Mouse (Mus musculus) neural tube, embryonic 13.5 days (tissue): ENCODE data around the gene Nupr1l. TPM values are rescaled to one million over a fixed set of nuclear protein-coding genes. Genes with fewer than 3 reads are reported as not detected.
"Not testable (repeated sequence)": the region's sequence is repeated elsewhere in the genome, so short reads cannot be mapped to it uniquely, and the experiment has no call there.

Experiments
- ATAC-seq: fragments of 200-750 bp; cut with Nextera tagmentation; 2 replicates; pipeline ENCODE4 v1.8.0; 2017; ENCODE audit warnings: low read depth, mild to moderate bottlenecking, moderate TSS enrichment, moderate library complexity
- H3K27ac ChIP-seq: fragments of 300-500 bp; sonication (generic); replicated peaks from 2 replicates; pipeline ENCODE4 v1.5.1; 2015; ENCODE audit warnings: moderate library complexity, mild to moderate bottlenecking, inconsistent platforms
- H3K27me3 ChIP-seq: fragments of 300-500 bp; sonication (generic); 2 replicates; pipeline ENCODE4 v1.6.1; 2015; ENCODE audit warnings: mild to moderate bottlenecking, inconsistent platforms
- H3K36me3 ChIP-seq: fragments of 300-500 bp; sonication (generic); 2 replicates; pipeline ENCODE4 v1.6.1; 2015; ENCODE audit warnings: mild to moderate bottlenecking, inconsistent platforms
- H3K4me1 ChIP-seq: fragments of 300-500 bp; sonication (generic); replicated peaks from 2 replicates; pipeline ENCODE4 v1.6.1; 2015; ENCODE audit warnings: inconsistent platforms
- H3K4me2 ChIP-seq: fragments of 300-500 bp; sonication (generic); 2 replicates; pipeline ENCODE4 v1.6.1; 2015; ENCODE audit warnings: inconsistent platforms, mild to moderate bottlenecking, moderate library complexity
- H3K4me3 ChIP-seq: fragments of 300-500 bp; sonication (generic); 2 replicates; pipeline ENCODE4 v1.5.1; 2015; ENCODE audit warnings: mild to moderate bottlenecking, inconsistent platforms
- H3K9ac ChIP-seq: fragments of 300-500 bp; sonication (generic); 2 replicates; pipeline ENCODE4 v1.6.1; 2015; ENCODE audit warnings: moderate library complexity, mild to moderate bottlenecking, inconsistent platforms
- H3K9me3 ChIP-seq: fragments of 300-500 bp; sonication (generic); 2 replicates; pipeline ENCODE4 v1.6.1; 2016; ENCODE audit warnings: inconsistent platforms
- WGBS: fragments of 180-500 bp; shearing (Covaris S2); methylation state at CpG from one replicate; pipeline ENCODE4 v1.1.7; 2015; 5-methylcytosine and 5-hydroxymethylcytosine counted together
- polyA plus RNA-seq: library from polyadenylated mRNA; unstranded; fragments of >200 nt; fragmentation: Nextera tagmentation; extraction: Ambion mirVana; gene quantifications from 2 replicates; pipeline ENCODE4 v1.2.1, GENCODE M21; 2015

Nupr1l gene
- polyA plus RNA-seq, 1 experiment from 2014 or later: 4.9 TPM

- Histone ChIP-seq H3K27ac (no peak overlapping the region), H3K4me3 (no peak overlapping the region), H3K9ac (no peak overlapping the region), H3K27me3 (no peaks in the 10 kb centered on the region), H3K4me1 (no peaks in the 10 kb centered on the region), H3K9me3 (no peaks in the 10 kb centered on the region), H3K36me3 (no peaks in the 10 kb centered on the region), H3K4me2 (no peak overlapping the region)
- no peak for ATAC-seq
- 81% methylated on average over 8 of the region's 8 CpGs for WGBS
Observed at GRCm38 (mm10) chr5:129919320-129919719, 11.0 kb downstream of the Nupr1l start.

GRCm38 (mm10) chr5:129921972-129922371, 13.6 kb downstream of the Nupr1l start:
- Histone ChIP-seq H3K9ac (no peak overlapping the region), H3K36me3 (no peaks in the 10 kb centered on the region), H3K4me1 (no peaks in the 10 kb centered on the region), H3K4me3 (no peak overlapping the region), H3K27ac (no peak overlapping the region), H3K4me2 (no peak overlapping the region), H3K27me3 (no peaks in the 10 kb centered on the region), H3K9me3 (no peaks in the 10 kb centered on the region)
- 91% methylated on average over 4 of the region's 4 CpGs for WGBS
- ATAC-seq: no peak

GRCm38 (mm10) chr5:129924820-129925452, 16.6 kb downstream of the Nupr1l start:
- Histone ChIP-seq H3K4me1 (no peaks in the 10 kb centered on the region), H3K27me3 (no peaks in the 10 kb centered on the region), H3K9ac (no peak overlapping the region), H3K4me2 (no peak overlapping the region), H3K9me3 (no peaks in the 10 kb centered on the region), H3K4me3 (no peak overlapping the region), H3K36me3 (no peaks in the 10 kb centered on the region), H3K27ac (no peak overlapping the region)
- no peak for ATAC-seq
- 87% methylated on average over 8 of the region's 8 CpGs for WGBS

- H3K9me3 ChIP-seq: no peaks in the 10 kb centered on the region
- H3K27me3 ChIP-seq: no peaks in the 10 kb centered on the region
- WGBS: 82% methylated on average over 5 of the region's 5 CpGs
- H3K4me3 ChIP-seq: no peak overlapping the region
- no peak for ATAC-seq
- H3K36me3 ChIP-seq: no peaks in the 10 kb centered on the region
- no peak overlapping the region for H3K9ac ChIP-seq
- H3K27ac ChIP-seq: no peak overlapping the region
- no peaks in the 10 kb centered on the region for H3K4me1 ChIP-seq
- H3K4me2 ChIP-seq: no peak overlapping the region
Observed at GRCm38 (mm10) chr5:129925933-129926332, 17.6 kb downstream of the Nupr1l start.

- no peak overlapping the region for H3K9ac ChIP-seq
- H3K4me1 ChIP-seq: no peaks in the 10 kb centered on the region
- no peak overlapping the region for H3K27ac ChIP-seq
- no peaks in the 10 kb centered on the region for H3K9me3 ChIP-seq
- H3K4me3 ChIP-seq: no peak overlapping the region
- no peak overlapping the region for H3K4me2 ChIP-seq
- H3K27me3 ChIP-seq: no peaks in the 10 kb centered on the region
- no peak for ATAC-seq
- H3K36me3 ChIP-seq: no peaks in the 10 kb centered on the region
- WGBS: 47% methylated on average over 9 of the region's 9 CpGs
Observed at GRCm38 (mm10) chr5:129929924-129930855, 21.9 kb downstream of the Nupr1l start.

- H3K4me1 ChIP-seq: no peaks in the 10 kb centered on the region
- H3K9me3 ChIP-seq: no peaks in the 10 kb centered on the region
- H3K36me3 ChIP-seq: no peaks in the 10 kb centered on the region
- no peak for ATAC-seq
- no peaks in the 10 kb centered on the region for H3K27me3 ChIP-seq
- no peak overlapping the region for H3K4me3 ChIP-seq
- WGBS: 53% methylated on average over 4 of the region's 4 CpGs
- no peak overlapping the region for H3K4me2 ChIP-seq
- no peak overlapping the region for H3K27ac ChIP-seq
- H3K9ac ChIP-seq: no peak overlapping the region
Observed at GRCm38 (mm10) chr5:129936941-129937340, 28.6 kb downstream of the Nupr1l start.

GRCm38 (mm10) chr5:129940281-129940680, 31.9 kb downstream of the Nupr1l start:
- ATAC-seq: no peak
- Histone ChIP-seq H3K9ac (no peak overlapping the region), H3K36me3 (no peaks in the 10 kb centered on the region), H3K4me2 (no peak overlapping the region), H3K4me3 (no peak overlapping the region), H3K4me1 (peaks cover 12% of the 10 kb centered on the region), H3K27ac (no peak overlapping the region), H3K27me3 (no peaks in the 10 kb centered on the region), H3K9me3 (no peaks in the 10 kb centered on the region)
- WGBS: 63% methylated on average over 2 of the region's 2 CpGs

GRCm38 (mm10) chr5:129940736-129941494, 32.6 kb downstream of the Nupr1l start:
- Histone ChIP-seq H3K9me3 (no peaks in the 10 kb centered on the region), H3K27me3 (no peaks in the 10 kb centered on the region), H3K27ac (peak overlapping the region; percentile 71), H3K4me3 (peak overlapping the region; percentile 77), H3K4me2 (peak overlapping the region; percentile 53), H3K9ac (peak overlapping the region; percentile 54; the same call in 1 of the 2 replicates), H3K4me1 (peaks cover 12% of the 10 kb centered on the region), H3K36me3 (no peaks in the 10 kb centered on the region)
- ATAC-seq: no peak; the same call in 1 of the 2 replicates
- WGBS: 9% methylated on average over 9 of the region's 9 CpGs

- no peaks in the 10 kb centered on the region for H3K36me3 ChIP-seq
- ATAC-seq: peak; percentile 96
- peak within 1 kb of the TSS; percentile 87 for H3K9ac ChIP-seq
- H3K27ac ChIP-seq: peak within 1 kb of the TSS; percentile 81
- no peaks in the 10 kb centered on the region for H3K9me3 ChIP-seq
- peak within 1 kb of the TSS; percentile 77 for H3K4me3 ChIP-seq
- peaks cover 12% of the 10 kb centered on the region for H3K4me1 ChIP-seq
- WGBS: under 1% methylated on average over 54 of the region's 59 CpGs
- no peaks in the 10 kb centered on the region for H3K27me3 ChIP-seq
- H3K4me2 ChIP-seq: peak within 1 kb of the TSS; percentile 81
Observed at GRCm38 (mm10) chr5:129941495-129942045, 33.2 kb downstream of the Nupr1l start, which contains the start of gene Vkorc1l1. Vkorc1l1 (plus strand) TSS chr5:129941970.

- H3K4me3 ChIP-seq: peak overlapping the region; percentile 77
- H3K27ac ChIP-seq: peak overlapping the region; percentile 81
- peak; percentile 74 for ATAC-seq
- WGBS: under 1% methylated on average over 51 of the region's 82 CpGs
- not testable (repeated sequence) for H3K9me3 ChIP-seq, H3K36me3 ChIP-seq, H3K27me3 ChIP-seq
- peaks cover 12% of the 10 kb centered on the region for H3K4me1 ChIP-seq
- peak overlapping the region; percentile 81 for H3K4me2 ChIP-seq
- H3K9ac ChIP-seq: peak overlapping the region; percentile 87
Observed at GRCm38 (mm10) chr5:129942073-129942939, 34.0 kb downstream of the Nupr1l start.

GRCm38 (mm10) chr5:129943402-129943801, 35.1 kb downstream of the Nupr1l start:
- Histone ChIP-seq H3K4me2 (peak overlapping the region; percentile 20; the same call in 1 of the 2 replicates), H3K4me3 (no peak overlapping the region)
- no peak for ATAC-seq

More at GRCm38 (mm10) chr5:129943402-129943801, 35.1 kb downstream of the Nupr1l start:
- Histone ChIP-seq H3K27me3 (no peaks in the 10 kb centered on the region), H3K9ac (no peak overlapping the region), H3K36me3 (no peaks in the 10 kb centered on the region), H3K9me3 (no peaks in the 10 kb centered on the region), H3K4me1 (peaks cover 12% of the 10 kb centered on the region), H3K27ac (no peak overlapping the region)
- WGBS: 88% methylated on average over 1 of the region's 1 CpGs
